Mouse (Mus musculus): ENCODE data around the gene Zfp940. TPM values are rescaled to one million over a fixed set of nuclear protein-coding genes. Genes with fewer than 3 reads are reported as not detected.

The Zfp940 gene
- polyA plus RNA-seq, 1 experiment from 2014 or later = 13.4 TPM

DNA sequence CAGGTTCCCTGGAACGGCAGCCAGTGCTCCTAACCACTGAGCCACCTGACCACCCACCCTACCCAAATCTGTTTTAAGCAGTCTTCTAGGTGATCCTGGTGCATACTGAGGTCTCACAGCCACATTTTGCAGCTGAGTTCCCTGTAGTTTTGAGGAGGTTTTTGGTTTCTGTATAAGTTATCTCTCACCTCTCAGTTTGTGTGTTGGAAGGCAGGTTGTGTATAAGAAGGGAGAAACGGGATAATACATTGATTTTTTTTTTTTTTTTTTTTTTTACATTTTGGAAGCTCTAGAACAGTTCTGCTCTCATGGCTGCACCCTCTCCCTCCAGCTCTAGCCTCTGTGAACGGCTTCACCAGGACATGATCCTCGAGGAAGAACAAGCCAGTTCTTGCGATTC lies 67.6 kb downstream of the Zfp940 start:
- Histone ChIP-seq H3K4me3 (peak overlapping the region; percentile 84), H3K27ac (replicated peaks) (no peak overlapping the region), H3K36me3 (peaks cover 32% of the 10 kb centered on the region), H3K9me3 (no peaks in the 10 kb centered on the region), H3K4me1 (replicated peaks) (peaks cover 31% of the 10 kb centered on the region), H3K27me3 (no peaks in the 10 kb centered on the region), H3K9ac (peak overlapping the region; percentile 91), H3K4me2 (peak overlapping the region; percentile 85)
- WGBS = 72% methylated on average over 5 of the region's 5 CpGs
- no peak for ATAC-seq (ENCODE audit: low FRiP score, low read depth)

DNA sequence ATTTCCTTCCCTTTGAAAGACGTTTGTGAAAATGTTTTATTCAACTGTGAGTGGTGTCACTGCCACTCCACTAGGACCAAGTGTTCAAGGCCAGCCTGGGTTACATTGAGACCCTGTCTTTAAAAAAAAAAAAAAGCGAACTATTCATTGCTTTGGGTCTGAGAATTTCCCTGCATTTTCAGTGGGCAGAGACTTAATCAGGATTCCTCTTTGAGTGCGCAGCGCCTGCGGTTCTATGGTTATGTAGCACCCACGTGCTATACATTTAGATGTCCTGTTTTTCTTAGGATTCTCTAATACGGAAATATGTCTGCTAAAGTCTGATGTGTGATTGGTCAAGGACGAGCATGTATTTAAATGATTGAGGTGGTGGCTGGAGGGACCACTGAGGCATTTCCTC lies 68.4 kb downstream of the Zfp940 start:
- peaks cover 23% of the 10 kb centered on the region for H3K36me3 ChIP-seq
- H3K27me3 ChIP-seq = no peaks in the 10 kb centered on the region
- H3K9me3 ChIP-seq = no peaks in the 10 kb centered on the region
- peak overlapping the region; percentile 91 for H3K9ac ChIP-seq
- peak overlapping the region; percentile 85 for H3K4me2 ChIP-seq
- peaks cover 31% of the 10 kb centered on the region for H3K4me1 ChIP-seq (replicated peaks)
- H3K4me3 ChIP-seq = peak overlapping the region; percentile 84
- no peak for ATAC-seq (ENCODE audit: low FRiP score, low read depth)
- WGBS = 39% methylated on average over 8 of the region's 8 CpGs
- H3K27ac ChIP-seq (replicated peaks) = no peak overlapping the region

DNA sequence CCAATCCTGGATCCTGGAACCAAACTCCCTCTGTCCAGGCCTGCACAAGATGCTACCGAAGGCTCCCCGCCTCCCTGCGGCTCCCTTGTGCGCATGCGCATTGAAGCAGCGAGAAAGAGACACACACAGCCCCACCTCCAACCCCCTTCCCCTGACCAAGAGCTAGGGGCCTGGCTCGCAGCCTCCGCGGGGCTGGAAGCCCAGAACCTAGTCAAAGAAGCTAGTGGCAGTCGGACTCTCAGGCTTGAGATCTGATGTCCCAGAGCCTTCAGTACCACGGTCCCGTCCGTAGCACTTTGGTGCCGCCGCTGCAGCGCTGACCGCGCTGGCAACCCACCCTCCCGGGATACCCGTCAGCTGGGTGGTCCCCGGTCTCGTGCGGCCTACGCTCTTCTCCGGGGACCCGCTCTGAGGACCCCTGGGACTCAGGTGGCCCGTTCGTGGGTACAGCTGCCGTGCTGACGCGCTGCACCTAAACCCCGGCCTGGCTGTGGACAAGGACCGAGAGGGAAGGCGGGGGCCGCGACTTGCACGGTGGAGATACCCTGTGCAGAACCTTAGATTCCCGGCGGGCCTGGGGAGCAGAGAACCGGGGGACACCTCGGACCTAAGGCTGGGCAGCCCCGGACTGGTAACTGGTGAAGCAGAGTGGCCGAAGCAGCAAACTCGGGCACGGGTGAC lies 69.5 kb downstream of the Zfp940 start, which contains the start of gene Zfp30:
Gene Zfp30, plus strand, starts transcription at position 128 of the 681 bp plus-strand sequence.
- peak within 1 kb of the TSS; percentile 84 for H3K4me3 ChIP-seq
- WGBS = under 1% methylated on average over 45 of the region's 45 CpGs
- H3K27ac ChIP-seq (replicated peaks) = peak within 1 kb of the TSS; percentile 94
- H3K27me3 ChIP-seq = no peaks in the 10 kb centered on the region
- peak within 1 kb of the TSS; percentile 91 for H3K9ac ChIP-seq
- H3K4me2 ChIP-seq = peak within 1 kb of the TSS; percentile 85
- H3K9me3 ChIP-seq = no peaks in the 10 kb centered on the region
- peaks cover 14% of the 10 kb centered on the region for H3K36me3 ChIP-seq
- H3K4me1 ChIP-seq (replicated peaks) = peaks cover 31% of the 10 kb centered on the region
- ATAC-seq (ENCODE audit: low FRiP score, low read depth) = peak; percentile 95

Other genes with a start within 250 kb of the Zfp940 start
- gene Catsperg2, start 126.6 kb downstream of the Zfp940 start, polyA plus RNA-seq (2015; fragmentation: Nextera tagmentation; extraction: Ambion mirVana) = 0.29 and 0.60 TPM in 2 replicates
- 13.8 and 14.6 TPM in 2 replicates for gene Zfp84, start 85.1 kb downstream of the Zfp940 start, polyA plus RNA-seq (2015; fragmentation: Nextera tagmentation; extraction: Ambion mirVana)
- gene Zfp30, start 69.7 kb downstream of the Zfp940 start, polyA plus RNA-seq (2015; fragmentation: Nextera tagmentation; extraction: Ambion mirVana) = 12.0 and 12.7 TPM in 2 replicates
- gene Zfp790, start 37.6 kb downstream of the Zfp940 start, polyA plus RNA-seq (2015; fragmentation: Nextera tagmentation; extraction: Ambion mirVana) = 23.5 and 24.1 TPM in 2 replicates
- 18.3 and 22.3 TPM in 2 replicates for gene Zfp420, start 6.3 kb upstream of the Zfp940 start, polyA plus RNA-seq (2015; fragmentation: Nextera tagmentation; extraction: Ambion mirVana)
- gene Zfp27, start 52.9 kb upstream of the Zfp940 start, polyA plus RNA-seq (2015; fragmentation: Nextera tagmentation; extraction: Ambion mirVana) = 13.0 and 15.2 TPM in 2 replicates
- gene Zfp383, start 54.6 kb upstream of the Zfp940 start, polyA plus RNA-seq (2015; fragmentation: Nextera tagmentation; extraction: Ambion mirVana) = 5.6 and 5.8 TPM in 2 replicates
- 21.0 and 22.0 TPM in 2 replicates for gene Zfp74, start 100.4 kb upstream of the Zfp940 start, polyA plus RNA-seq (2015; fragmentation: Nextera tagmentation; extraction: Ambion mirVana)
- gene Zfp568, start 130.3 kb upstream of the Zfp940 start, polyA plus RNA-seq (2015; fragmentation: Nextera tagmentation; extraction: Ambion mirVana) = 4.9 and 6.9 TPM in 2 replicates
- 9.6 and 11.5 TPM in 2 replicates for gene Zfp14, start 197.7 kb upstream of the Zfp940 start, polyA plus RNA-seq (2015; fragmentation: Nextera tagmentation; extraction: Ambion mirVana)
- 8.6 and 10.9 TPM in 2 replicates for gene Zfp82, start 219.2 kb upstream of the Zfp940 start, polyA plus RNA-seq (2015; fragmentation: Nextera tagmentation; extraction: Ambion mirVana)
- 1.9 and 4.0 TPM in 2 replicates for gene Gm26920, start 236.7 kb upstream of the Zfp940 start, polyA plus RNA-seq (2015; fragmentation: Nextera tagmentation; extraction: Ambion mirVana)
- 12.4 and 16.6 TPM in 2 replicates for gene Zfp566, start 236.9 kb upstream of the Zfp940 start, polyA plus RNA-seq (2015; fragmentation: Nextera tagmentation; extraction: Ambion mirVana)
- gene Zfp260, start 241.1 kb upstream of the Zfp940 start, polyA plus RNA-seq (2015; fragmentation: Nextera tagmentation; extraction: Ambion mirVana) = 73.8 and 85.0 TPM in 2 replicates

Data from hindbrain, embryonic 15.5 days (tissue).